37 mouse cellular contexts compared by ENCODE assay signal in genomic region chr11:4675693-4676092, GRCm38 (mm10). TPM values are rescaled to one million over a fixed set of nuclear protein-coding genes. Genes with fewer than 3 reads are reported as not detected.
DNase-seq lines count a peak whose midpoint lies in the region; ATAC-seq and TF ChIP-seq lines count a peak whose summit lies in the region.
"Had no signal": no experiment of that assay in that cellular context is flagged by ENCODE, and none has a peak within 500 bp of the region (broad histone marks: within the 10 kb centered on the region; RNA-seq: fewer than 3 reads in every experiment).

No protein-coding gene starts in this region.

- DNase-seq in gastrocnemius, adult 2 months = peak; percentile 52
- no peak for DNase-seq in gastrocnemius, postnatal 25 days
- DNase-seq in hindbrain, embryonic 14.5 days (ENCODE audit: low spot score) = no peak
- no peak for DNase-seq in left cerebral cortex, postnatal 36 days (ENCODE audit: low spot score in 2 of 2)
- DNase-seq: adrenal gland, postnatal 25 days; cerebellum, adult 11-12 months; cerebellum, adult 9-11 months; embryo, embryonic 11 days; heart, postnatal 10 days; kidney, postnatal 4 days; retina, postnatal 1 day; right cerebral cortex, postnatal 25 days; thymus, postnatal 25 days had no signal

- peak overlapping the region; percentile 35; the same call in 1 of the 2 replicates for H3K27ac ChIP-seq in gastrocnemius, adult 2 months
- no peak overlapping the region for H3K27ac ChIP-seq in intestine, postnatal 0 days (ENCODE audit: low read depth, low read length)
- H3K27ac ChIP-seq in liver, embryonic 16.5 days (ENCODE audit: low read length) = peak overlapping the region; percentile 2; the same call in 1 of the 2 replicates
- peak overlapping the region; percentile 72 for H3K27ac ChIP-seq in stomach, embryonic 16.5 days (ENCODE audit: low read length)
- no peak overlapping the region for H3K27ac ChIP-seq in hindbrain, embryonic 14.5 days
- H3K27ac ChIP-seq: embryonic facial prominence, embryonic 12.5 days; heart, embryonic 13.5 days; hindbrain, embryonic 15.5 days; kidney, postnatal 0 days; limb, embryonic 10.5 days; limb, embryonic 15.5 days; neural tube, embryonic 15.5 days had no signal

- H3K27me3 ChIP-seq in intestine, postnatal 0 days (replicated peaks; ENCODE audit: control insufficient read depth, insufficient read depth, low read length) = no peaks in the 10 kb centered on the region
- no peaks in the 10 kb centered on the region for H3K27me3 ChIP-seq in liver, embryonic 16.5 days (ENCODE audit: control insufficient read depth, insufficient read depth, low read depth, low read length)
- no peaks in the 10 kb centered on the region for H3K27me3 ChIP-seq in stomach, embryonic 16.5 days (ENCODE audit: control insufficient read depth, insufficient read depth, low read length)
- no peaks in the 10 kb centered on the region for H3K27me3 ChIP-seq in hindbrain, embryonic 14.5 days (ENCODE audit: control insufficient read depth, insufficient read depth, low read length)
- H3K27me3 ChIP-seq: embryonic facial prominence, embryonic 12.5 days; heart, embryonic 13.5 days; hindbrain, embryonic 15.5 days; limb, embryonic 15.5 days; neural tube, embryonic 15.5 days; Patski had no signal

- no peak overlapping the region for H3K4me3 ChIP-seq in gastrocnemius, adult 2 months
- no peak overlapping the region for H3K4me3 ChIP-seq in intestine, postnatal 0 days (ENCODE audit: low read depth, low read length)
- H3K4me3 ChIP-seq in liver, embryonic 16.5 days (ENCODE audit: low read depth, low read length) = no peak overlapping the region
- no peak overlapping the region for H3K4me3 ChIP-seq in stomach, embryonic 16.5 days (replicated peaks; ENCODE audit: low read length)
- no peak overlapping the region for H3K4me3 ChIP-seq in hindbrain, embryonic 14.5 days (replicated peaks; ENCODE audit: low read length)
- H3K4me3 ChIP-seq: embryonic facial prominence, embryonic 12.5 days; heart, embryonic 13.5 days; hindbrain, embryonic 15.5 days; limb, embryonic 10.5 days; limb, embryonic 15.5 days; neural tube, embryonic 15.5 days had no signal

- H3K36me3 ChIP-seq in intestine, postnatal 0 days (ENCODE audit: control insufficient read depth, insufficient read depth) = peaks cover 48% of the 10 kb centered on the region
- H3K36me3 ChIP-seq in liver, embryonic 16.5 days (ENCODE audit: control insufficient read depth, insufficient read depth) = peaks cover 11% of the 10 kb centered on the region; the same call in 1 of the 2 replicates
- H3K36me3 ChIP-seq in stomach, embryonic 16.5 days (ENCODE audit: control insufficient read depth, insufficient read depth, low read length) = peaks cover 9% of the 10 kb centered on the region
- H3K36me3 ChIP-seq in hindbrain, embryonic 14.5 days (replicated peaks; ENCODE audit: control insufficient read depth, insufficient read depth) = peaks cover 58% of the 10 kb centered on the region

- H3K9ac ChIP-seq in intestine, postnatal 0 days (ENCODE audit: low read depth, low read length) = no peak overlapping the region
- H3K9ac ChIP-seq in liver, embryonic 16.5 days (ENCODE audit: low read depth, low read length) = no peak overlapping the region
- H3K9ac ChIP-seq in stomach, embryonic 16.5 days (ENCODE audit: low read length) = no peak overlapping the region
- no peak overlapping the region for H3K9ac ChIP-seq in hindbrain, embryonic 14.5 days
- H3K9ac ChIP-seq: embryonic facial prominence, embryonic 12.5 days; heart, embryonic 13.5 days; hindbrain, embryonic 15.5 days; limb, embryonic 15.5 days; neural tube, embryonic 15.5 days had no signal

- 86% methylated on average over 6 of the region's 6 CpGs for WGBS in intestine, postnatal 0 days
- 88% methylated on average over 6 of the region's 6 CpGs for WGBS in liver, embryonic 16.5 days (ENCODE audit: insufficient replicate concordance)
- WGBS in stomach, embryonic 16.5 days = 83% methylated on average over 6 of the region's 6 CpGs
- 96% methylated on average over 6 of the region's 6 CpGs for WGBS in hindbrain, embryonic 14.5 days

- H3K4me2 ChIP-seq in intestine, postnatal 0 days (replicated peaks; ENCODE audit: low read depth) = no peak overlapping the region
- H3K4me2 ChIP-seq in liver, embryonic 16.5 days (ENCODE audit: low read depth, low read length) = no peak overlapping the region
- no peak overlapping the region for H3K4me2 ChIP-seq in stomach, embryonic 16.5 days (ENCODE audit: low read depth, low read length)
- no peak overlapping the region for H3K4me2 ChIP-seq in hindbrain, embryonic 14.5 days (replicated peaks)
- H3K4me2 ChIP-seq: embryonic facial prominence, embryonic 12.5 days; heart, embryonic 13.5 days; hindbrain, embryonic 15.5 days; limb, embryonic 15.5 days; midbrain, embryonic 11.5 days; neural tube, embryonic 15.5 days had no signal

- no peak for TF ChIP-seq CTCF in gastrocnemius, adult 2 months (IDR thresholded peaks at IDR 0.05)
- no peak for TF ChIP-seq CTCF in intestine, postnatal 0 days (IDR thresholded peaks at IDR 0.05; ENCODE audit: low read depth)

- H3K9me3 ChIP-seq in intestine, postnatal 0 days (ENCODE audit: control insufficient read depth) = no peaks in the 10 kb centered on the region
- no peaks in the 10 kb centered on the region for H3K9me3 ChIP-seq in liver, embryonic 16.5 days (replicated peaks; ENCODE audit: control insufficient read depth, low read length)
- no peaks in the 10 kb centered on the region for H3K9me3 ChIP-seq in stomach, embryonic 16.5 days (replicated peaks; ENCODE audit: control insufficient read depth, low read length)
- H3K9me3 ChIP-seq in hindbrain, embryonic 14.5 days (ENCODE audit: control insufficient read depth, low read length) = no peaks in the 10 kb centered on the region
- H3K9me3 ChIP-seq: embryonic facial prominence, embryonic 12.5 days; heart, embryonic 13.5 days; hindbrain, embryonic 15.5 days; limb, embryonic 10.5 days; limb, embryonic 15.5 days; neural tube, embryonic 15.5 days had no signal

- intact Hi-C loops in gastrocnemius, adult 2 months (cut with DNase I) = no loop called here
- intact Hi-C loops in left cerebral cortex, postnatal 36 days (cut with DNase I) = no loop called here

- H3K4me1 ChIP-seq in intestine, postnatal 0 days (replicated peaks; ENCODE audit: control insufficient read depth, insufficient read depth, low read length) = no peaks in the 10 kb centered on the region
- peaks cover 14% of the 10 kb centered on the region for H3K4me1 ChIP-seq in liver, embryonic 16.5 days (ENCODE audit: control insufficient read depth, low read depth, low read length)
- no peaks in the 10 kb centered on the region for H3K4me1 ChIP-seq in stomach, embryonic 16.5 days (ENCODE audit: control insufficient read depth, insufficient read depth, low read length)
- no peaks in the 10 kb centered on the region; the same call in 1 of the 2 replicates for H3K4me1 ChIP-seq in hindbrain, embryonic 14.5 days (replicated peaks; ENCODE audit: control insufficient read depth, insufficient read depth, low read length)
- H3K4me1 ChIP-seq: hindbrain, embryonic 15.5 days had no signal

- ATAC-seq in intestine, postnatal 0 days = 0 out of 2 replicates have a peak, but pooled peaks have one; percentile 31
- no peak for ATAC-seq in liver, embryonic 16.5 days (ENCODE audit: low read depth)
- ATAC-seq in stomach, embryonic 16.5 days (ENCODE audit: insufficient read depth, low FRiP score) = no peak
- no peak for ATAC-seq in hindbrain, embryonic 14.5 days (ENCODE audit: low FRiP score)
- ATAC-seq: forebrain, embryonic 14.5 days; inflammation-experienced regulatory T-cells, adult 6 months; Patski had no signal

RNA-seq across cellular contexts. Expression of gene Uqcr10, which starts 28.4 kb away (rescaled TPM):
- 1,000 to 10,000 TPM in 1 of 2 experiments, 100 to 1,000 TPM in 1; 837 to 1,167 TPM for total RNA-seq in gastrocnemius, adult 2 months (2021)
- total RNA-seq in gastrocnemius, postnatal 25 days (2021) = 1,000 to 10,000 TPM in 1 of 2 experiments, 100 to 1,000 TPM in 1; 996 to 1,016 TPM
- polyA plus RNA-seq in intestine, postnatal 0 days (2015; fragmentation: Nextera tagmentation; extraction: Ambion mirVana) = 1,715 and 1,847 TPM in 2 replicates
- polyA plus RNA-seq in liver, embryonic 16.5 days (2015; fragmentation: Nextera tagmentation; extraction: Ambion mirVana) = 606 and 617 TPM in 2 replicates
- 963 and 971 TPM in 2 replicates for polyA plus RNA-seq in stomach, embryonic 16.5 days (2015; fragmentation: Nextera tagmentation; extraction: Ambion mirVana)
- 603 and 721 TPM in 2 replicates for polyA plus RNA-seq in hindbrain, embryonic 14.5 days (2014; fragmentation: Nextera tagmentation; extraction: Ambion mirVana)
- 100 to 1,000 TPM; 360 to 388 TPM for total RNA-seq in left cerebral cortex, postnatal 36 days (2021)

RNA-seq across cellular contexts. Expression of gene Zmat5, which starts 28.8 kb away (rescaled TPM):
- 10 to 100 TPM; 23.3 to 28.5 TPM for total RNA-seq in gastrocnemius, adult 2 months (2021)
- 10 to 100 TPM; 20.4 to 20.9 TPM for total RNA-seq in gastrocnemius, postnatal 25 days (2021)
- polyA plus RNA-seq in intestine, postnatal 0 days (2015; fragmentation: Nextera tagmentation; extraction: Ambion mirVana) = 62.6 and 67.9 TPM in 2 replicates
- polyA plus RNA-seq in liver, embryonic 16.5 days (2015; fragmentation: Nextera tagmentation; extraction: Ambion mirVana) = 21.4 and 21.7 TPM in 2 replicates
- polyA plus RNA-seq in stomach, embryonic 16.5 days (2015; fragmentation: Nextera tagmentation; extraction: Ambion mirVana) = 61.4 and 68.2 TPM in 2 replicates
- polyA plus RNA-seq in hindbrain, embryonic 14.5 days (2014; fragmentation: Nextera tagmentation; extraction: Ambion mirVana) = 57.3 and 58.3 TPM in 2 replicates
- 10 to 100 TPM; 31.8 to 32.9 TPM for total RNA-seq in left cerebral cortex, postnatal 36 days (2021)

RNA-seq across cellular contexts. Expression of gene Ascc2, which starts 38.1 kb away (rescaled TPM):
- total RNA-seq in gastrocnemius, adult 2 months (2021) = 10 to 100 TPM; 14.4 to 16.7 TPM
- 10 to 100 TPM; 14.2 to 14.7 TPM for total RNA-seq in gastrocnemius, postnatal 25 days (2021)
- 17.1 and 18.1 TPM in 2 replicates for polyA plus RNA-seq in intestine, postnatal 0 days (2015; fragmentation: Nextera tagmentation; extraction: Ambion mirVana)
- polyA plus RNA-seq in liver, embryonic 16.5 days (2015; fragmentation: Nextera tagmentation; extraction: Ambion mirVana) = 16.5 and 18.2 TPM in 2 replicates
- 34.2 and 37.1 TPM in 2 replicates for polyA plus RNA-seq in stomach, embryonic 16.5 days (2015; fragmentation: Nextera tagmentation; extraction: Ambion mirVana)
- 19.5 and 20.2 TPM in 2 replicates for polyA plus RNA-seq in hindbrain, embryonic 14.5 days (2014; fragmentation: Nextera tagmentation; extraction: Ambion mirVana)
- total RNA-seq in left cerebral cortex, postnatal 36 days (2021) = 10 to 100 TPM; 15.1 to 21.6 TPM

RNA-seq across cellular contexts. Expression of gene Gm11032, which starts 55.8 kb away (rescaled TPM):
- not detected for total RNA-seq in gastrocnemius, adult 2 months (2021)
- total RNA-seq in gastrocnemius, postnatal 25 days (2021) = not detected
- polyA plus RNA-seq in intestine, postnatal 0 days (2015; fragmentation: Nextera tagmentation; extraction: Ambion mirVana) = not detected in 2 replicates
- polyA plus RNA-seq in liver, embryonic 16.5 days (2015; fragmentation: Nextera tagmentation; extraction: Ambion mirVana) = not detected in 2 replicates
- not detected in 2 replicates for polyA plus RNA-seq in stomach, embryonic 16.5 days (2015; fragmentation: Nextera tagmentation; extraction: Ambion mirVana)
- polyA plus RNA-seq in hindbrain, embryonic 14.5 days (2014; fragmentation: Nextera tagmentation; extraction: Ambion mirVana) = not detected in 2 replicates
- not detected for total RNA-seq in left cerebral cortex, postnatal 36 days (2021)
- total RNA-seq: adrenal gland, postnatal 25 days; heart, adult 8-10 months; heart, postnatal 10 days; hematopoietic stem cell, adult 5-6 weeks; layer of hippocampus, adult 8-10 months; layer of hippocampus, postnatal 25 days; megakaryocyte, adult 5-6 weeks; MEL; monocyte, adult 5-6 weeks had no signal
- polyA plus RNA-seq: embryonic facial prominence, embryonic 12.5 days; forebrain, embryonic 14.5 days; gonadal fat pad, adult 2 months; heart, embryonic 13.5 days; hindbrain, embryonic 15.5 days; inflammation-experienced regulatory T-cells, adult 6 months; kidney, postnatal 0 days; limb, embryonic 10.5 days; limb, embryonic 15.5 days; lung, embryonic 16.5 days; midbrain, embryonic 11.5 days; neural tube, embryonic 15.5 days; Patski; spleen, adult 2 months had no signal

Comparison
In these comparisons a context has a peak if more than half of its experiments do, and no peak if none do; other contexts are left out.
1. H3K27ac ChIP-seq: peak in gastrocnemius, adult 2 months (single experiment), liver, embryonic 16.5 days (single experiment) and stomach, embryonic 16.5 days (single experiment); none in intestine, postnatal 0 days (single experiment) and hindbrain, embryonic 14.5 days (single experiment).